Mouse (Mus musculus) kidney, adult 2 months (tissue): ENCODE data around the gene Hoxa4. TPM values are rescaled to one million over a fixed set of nuclear protein-coding genes. Genes with fewer than 3 reads are reported as not detected.

Source experiments
- DNase-seq: peaks from one replicate; pipeline ENCODE4 v3.0.0; 2021
- H3K27ac ChIP-seq: fragments of 200-500 bp; 2 replicates; pipeline ENCODE4 v1.5.1; 2012; ENCODE audit warnings: low read depth, low read length, control low read depth, inconsistent platforms; ENCODE audit not compliant: insufficient read depth
- H3K27me3 ChIP-seq: fragments of 200-500 bp; replicated peaks from 2 replicates; pipeline ENCODE4 v1.6.1; 2012; ENCODE audit warnings: mild to moderate bottlenecking, moderate library complexity, low read length, inconsistent platforms; ENCODE audit not compliant: control insufficient read depth, insufficient read depth
- H3K36me3 ChIP-seq: fragments of 200-500 bp; 2 replicates; pipeline ENCODE4 v1.6.1; 2012; ENCODE audit warnings: mild to moderate bottlenecking, moderate library complexity, low read length, inconsistent platforms; ENCODE audit not compliant: control insufficient read depth, insufficient read depth
- H3K4me1 ChIP-seq: fragments of 200-500 bp; 2 replicates; pipeline ENCODE4 v1.6.1; 2011; ENCODE audit warnings: low read length; ENCODE audit not compliant: control insufficient read depth, insufficient read depth
- H3K4me3 ChIP-seq: fragments of 200-500 bp; 2 replicates; pipeline ENCODE4 v1.5.1; 2011; ENCODE audit warnings: mild to moderate bottlenecking, low read depth, low read length, control low read depth; ENCODE audit not compliant: insufficient read depth
- CTCF ChIP-seq: fragments of 200-500 bp; conservative IDR thresholded peaks from 2 replicates; pipeline ENCODE4 v1.5.1; 2011; ENCODE audit warnings: low read depth, mild to moderate bottlenecking, control low read depth, low read length, moderate library complexity, mixed read lengths; ENCODE audit not compliant: insufficient read depth, insufficient read length
- POLR2A ChIP-seq: fragments of 200-500 bp; IDR thresholded peaks from one replicate; pipeline ENCODE4 v1.6.1; 2011; ENCODE audit warnings: low read depth, low read length, control low read depth
- whole genome bisulfite sequencing: fragments of 180-500 bp; shearing (Covaris S2); methylation state at CpG from one replicate; pipeline ENCODE4 v1.1.7; 2018; 5-methylcytosine and 5-hydroxymethylcytosine counted together
- polyA plus RNA-seq: library from polyadenylated mRNA; depleted of rRNA; stranded (reverse); fragments of >200 nt; gene quantifications from 2 replicates; pipeline ENCODE4 v1.2.3, GENCODE M21; 2012

The Hoxa4 gene
- polyA plus RNA-seq, 1 experiment, result 2.8 TPM

DNA sequence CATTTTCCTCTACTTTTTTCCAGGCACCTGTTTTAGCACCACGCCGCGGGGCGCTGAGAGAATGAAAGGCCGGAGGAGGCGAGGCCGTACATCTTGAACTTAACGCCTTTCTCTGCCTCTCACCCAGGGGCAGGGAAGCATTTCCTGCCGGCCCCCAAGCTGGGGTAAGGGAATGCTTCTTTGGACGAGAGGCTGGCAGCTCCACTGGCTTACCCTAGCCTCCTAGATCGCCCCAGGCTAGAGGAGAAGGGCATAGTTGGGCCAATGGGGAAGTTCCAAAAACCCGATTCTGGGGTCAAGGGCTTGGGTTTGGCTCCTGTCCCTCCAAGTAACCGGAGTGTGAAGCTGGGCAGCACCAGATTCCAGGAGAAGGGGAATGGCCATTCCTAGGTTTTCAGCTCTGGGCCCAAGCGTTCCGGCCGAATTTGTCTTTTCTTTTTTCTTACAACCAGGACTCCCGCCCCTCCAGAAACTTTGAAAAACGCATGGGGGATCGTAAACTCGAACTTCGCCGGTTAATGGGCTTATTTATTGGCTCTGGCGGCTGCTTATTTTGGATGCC is 41.5 kb upstream of the Hoxa4 start:
- H3K4me1 ChIP-seq, result peaks cover 23% of the 10 kb centered on the region
- H3K27me3 ChIP-seq, result no peaks in the 10 kb centered on the region
- WGBS, result 4% methylated on average over 23 of the region's 23 CpGs
- peak overlapping the region; percentile 71 for H3K4me3 ChIP-seq
- no peak for DNase-seq
- H3K36me3 ChIP-seq, result no peaks in the 10 kb centered on the region
- TF ChIP-seq CTCF, result no peak
- no peak for TF ChIP-seq POLR2A
- H3K27ac ChIP-seq, result peak overlapping the region; percentile 90

GRCm38 (mm10) chr6:52232568-52232965 is 41.0 kb upstream of the Hoxa4 start:
- peak; percentile 89 for DNase-seq
- H3K27me3 ChIP-seq, result no peaks in the 10 kb centered on the region
- no peaks in the 10 kb centered on the region for H3K36me3 ChIP-seq
- H3K4me1 ChIP-seq, result peaks cover 20% of the 10 kb centered on the region
- H3K4me3 ChIP-seq, result peak overlapping the region; percentile 71
- TF ChIP-seq POLR2A, result no peak
- TF ChIP-seq CTCF, result no peak
- H3K27ac ChIP-seq, result peak overlapping the region; percentile 90
- under 1% methylated on average over 18 of the region's 18 CpGs for WGBS

DNA sequence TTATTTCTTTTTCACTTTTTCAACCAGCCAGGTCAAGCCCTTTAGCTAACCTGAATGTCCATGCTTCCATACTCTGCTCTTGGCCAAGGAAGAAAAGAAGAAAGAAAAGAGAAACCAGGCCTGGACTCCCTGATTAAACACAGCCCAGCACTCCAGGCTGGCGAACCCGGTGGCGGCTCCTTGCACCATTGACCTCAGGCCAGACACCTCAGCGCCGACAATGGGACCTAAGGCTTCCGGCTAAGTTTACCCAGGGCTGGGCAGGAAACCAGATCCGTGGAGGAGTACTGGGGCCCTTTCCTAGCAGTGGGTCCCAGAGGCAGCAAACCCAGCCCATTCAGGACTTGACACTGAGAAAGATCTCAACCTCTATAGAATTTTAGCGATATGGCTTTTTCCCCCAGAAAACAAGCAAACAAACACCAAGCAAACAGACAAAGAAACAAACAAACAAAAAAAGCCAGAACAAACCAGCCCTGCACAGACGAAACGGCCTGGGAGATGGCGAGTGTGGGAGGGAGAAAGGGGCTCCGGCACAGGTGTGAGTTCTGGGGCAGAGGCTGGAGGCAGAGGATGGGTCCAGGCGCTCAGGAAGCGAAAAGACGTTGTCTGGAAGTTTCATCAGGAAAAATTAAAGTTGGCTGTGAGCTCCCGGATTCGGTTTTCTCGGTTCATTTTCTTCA is 40.5 kb upstream of the Hoxa4 start:
- peak overlapping the region; percentile 90 for H3K27ac ChIP-seq
- DNase-seq, result peak; percentile 85
- peaks cover 20% of the 10 kb centered on the region for H3K4me1 ChIP-seq
- TF ChIP-seq POLR2A (no peak), CTCF (no peak)
- H3K36me3 ChIP-seq, result no peaks in the 10 kb centered on the region
- peak overlapping the region; percentile 71 for H3K4me3 ChIP-seq
- no peaks in the 10 kb centered on the region for H3K27me3 ChIP-seq
- 2% methylated on average over 18 of the region's 18 CpGs for WGBS

DNA sequence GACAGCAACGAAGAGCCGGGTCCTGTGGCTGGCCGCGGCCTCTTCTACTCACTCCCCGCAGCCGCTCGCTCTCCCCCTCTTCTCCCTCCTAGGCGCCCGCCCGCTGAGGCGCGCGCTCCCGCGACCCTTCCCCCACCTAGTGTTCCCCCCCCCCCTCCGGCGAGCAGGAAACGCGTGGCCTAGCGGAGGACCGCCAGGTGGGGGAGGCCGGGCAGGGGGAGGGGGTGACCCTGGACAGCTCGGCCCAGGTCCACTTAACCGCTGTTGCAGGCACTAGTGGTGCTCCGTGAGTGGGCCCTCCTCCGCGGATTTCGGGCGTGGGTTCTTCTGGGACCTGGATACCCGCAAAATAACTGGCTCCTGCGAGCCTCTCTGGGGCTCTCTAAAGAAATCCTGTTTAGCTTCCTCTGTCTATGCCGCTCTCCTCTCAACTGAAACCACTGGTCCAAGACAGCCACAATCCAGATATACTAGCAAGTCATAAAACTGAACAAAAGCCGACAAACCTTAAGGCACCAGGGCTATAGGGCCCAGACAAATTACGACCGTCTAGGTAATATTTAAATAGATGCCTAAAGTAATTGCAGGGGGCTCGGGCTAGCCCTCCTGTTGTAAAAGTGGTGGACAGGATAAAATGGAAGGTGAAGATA is 39.1 kb upstream of the Hoxa4 start, which contains the start of gene Hoxa9:
Gene Hoxa9 (minus strand): TSS at position 574 of the 650 bp plus-strand sequence.
- DNase-seq, result peak; percentile 79
- Histone ChIP-seq H3K4me3 (peak within 1 kb of the TSS; percentile 84), H3K36me3 (no peaks in the 10 kb centered on the region), H3K4me1 (peaks cover 6% of the 10 kb centered on the region), H3K27me3 (no peaks in the 10 kb centered on the region), H3K27ac (peak within 1 kb of the TSS; percentile 98)
- 8% methylated on average over 20 of the region's 36 CpGs for WGBS
- no peak for TF ChIP-seq CTCF
- TF ChIP-seq POLR2A, result no peak

GRCm38 (mm10) chr6:52229558-52230416 is 38.2 kb upstream of the Hoxa4 start:
- no peaks in the 10 kb centered on the region for H3K36me3 ChIP-seq
- H3K4me3 ChIP-seq, result peak overlapping the region; percentile 84
- peak overlapping the region; percentile 98 for H3K27ac ChIP-seq
- H3K27me3 ChIP-seq, result no peaks in the 10 kb centered on the region
- TF ChIP-seq CTCF, result no peak
- TF ChIP-seq POLR2A, result peak; percentile 49
- 2% methylated on average over 43 of the region's 44 CpGs for WGBS
- peak; percentile 93 for DNase-seq
- no peaks in the 10 kb centered on the region for H3K4me1 ChIP-seq

GRCm38 (mm10) chr6:52228475-52229465 is 37.2 kb upstream of the Hoxa4 start:
- 2% methylated on average over 38 of the region's 38 CpGs for WGBS
- H3K4me3 ChIP-seq, result peak overlapping the region; percentile 84

More at GRCm38 (mm10) chr6:52228475-52229465, 37.2 kb upstream of the Hoxa4 start:
- TF ChIP-seq POLR2A (no peak), CTCF (no peak)
- peak; percentile 78 for DNase-seq
- H3K36me3 ChIP-seq, result no peaks in the 10 kb centered on the region; the same call in 1 of the 2 replicates
- no peaks in the 10 kb centered on the region for H3K27me3 ChIP-seq
- H3K27ac ChIP-seq, result peak overlapping the region; percentile 98
- H3K4me1 ChIP-seq, result no peaks in the 10 kb centered on the region
